Mouse (Mus musculus): ENCODE measurements around the gene Arrdc4. TPM values are rescaled to one million over a fixed set of nuclear protein-coding genes. Genes with fewer than 3 reads are reported as not detected.

Arrdc4 gene
- polyA plus RNA-seq, 1 experiment from 2014 or later: 21.8 TPM

DNA sequence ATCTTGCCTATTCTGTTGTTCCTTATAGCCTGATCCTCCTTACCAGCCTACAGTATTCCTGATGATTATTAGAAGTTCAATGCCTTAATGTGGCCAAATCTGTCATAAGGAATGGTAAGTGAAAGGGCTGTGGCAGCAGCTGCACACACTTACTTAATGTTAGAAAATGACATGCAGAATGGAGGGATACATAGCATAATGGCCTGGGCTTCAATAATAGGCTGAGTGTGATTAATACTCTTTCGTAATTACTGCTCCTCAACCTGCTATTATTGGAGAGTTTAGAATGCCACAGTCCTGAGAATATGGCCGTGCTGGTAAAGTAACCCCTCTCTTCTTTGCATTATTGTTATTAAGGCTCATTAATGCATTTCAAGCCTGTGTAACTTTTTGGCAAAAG, 4.8 kb downstream of the Arrdc4 start:
- Histone ChIP-seq H3K4me3 (replicated peaks) (no peak overlapping the region), H3K4me2 (no peak overlapping the region), H3K9me3 (no peaks in the 10 kb centered on the region), H3K9ac (no peak overlapping the region), H3K27me3 (replicated peaks) (no peaks in the 10 kb centered on the region), H3K36me3 (peaks cover 35% of the 10 kb centered on the region), H3K27ac (no peak overlapping the region), H3K4me1 (peaks cover 3% of the 10 kb centered on the region; the same call in 1 of the 2 replicates)
- WGBS: 93% methylated on average over 2 of the region's 2 CpGs
- no peak for ATAC-seq (ENCODE audit: insufficient read depth, low FRiP score, low read depth)

DNA sequence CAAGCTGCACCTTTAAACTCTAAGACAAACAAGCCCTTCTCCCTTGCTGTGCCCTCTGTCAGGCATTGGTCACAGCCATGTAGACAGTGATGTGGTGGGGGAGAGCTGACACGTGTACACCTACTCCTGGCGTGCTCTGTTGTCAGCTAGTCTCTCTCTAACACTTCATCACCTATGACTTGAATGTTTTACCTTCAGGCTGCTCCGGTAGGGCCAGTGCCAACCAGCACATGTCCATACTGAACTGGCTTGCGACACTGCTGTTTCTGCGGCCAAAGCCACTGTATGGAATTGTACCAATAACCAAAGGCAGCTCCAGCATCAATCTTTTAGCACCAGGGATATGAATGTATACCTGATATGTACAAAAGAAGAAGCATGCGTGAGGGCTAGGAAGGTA, 8.3 kb downstream of the Arrdc4 start:
- no peak for ATAC-seq (ENCODE audit: insufficient read depth, low FRiP score, low read depth)
- 93% methylated on average over 6 of the region's 6 CpGs for WGBS
- Histone ChIP-seq H3K9ac (no peak overlapping the region), H3K4me1 (no peaks in the 10 kb centered on the region), H3K36me3 (peaks cover 43% of the 10 kb centered on the region), H3K4me2 (no peak overlapping the region), H3K9me3 (no peaks in the 10 kb centered on the region), H3K27ac (no peak overlapping the region), H3K4me3 (replicated peaks) (no peak overlapping the region), H3K27me3 (replicated peaks) (no peaks in the 10 kb centered on the region)

DNA sequence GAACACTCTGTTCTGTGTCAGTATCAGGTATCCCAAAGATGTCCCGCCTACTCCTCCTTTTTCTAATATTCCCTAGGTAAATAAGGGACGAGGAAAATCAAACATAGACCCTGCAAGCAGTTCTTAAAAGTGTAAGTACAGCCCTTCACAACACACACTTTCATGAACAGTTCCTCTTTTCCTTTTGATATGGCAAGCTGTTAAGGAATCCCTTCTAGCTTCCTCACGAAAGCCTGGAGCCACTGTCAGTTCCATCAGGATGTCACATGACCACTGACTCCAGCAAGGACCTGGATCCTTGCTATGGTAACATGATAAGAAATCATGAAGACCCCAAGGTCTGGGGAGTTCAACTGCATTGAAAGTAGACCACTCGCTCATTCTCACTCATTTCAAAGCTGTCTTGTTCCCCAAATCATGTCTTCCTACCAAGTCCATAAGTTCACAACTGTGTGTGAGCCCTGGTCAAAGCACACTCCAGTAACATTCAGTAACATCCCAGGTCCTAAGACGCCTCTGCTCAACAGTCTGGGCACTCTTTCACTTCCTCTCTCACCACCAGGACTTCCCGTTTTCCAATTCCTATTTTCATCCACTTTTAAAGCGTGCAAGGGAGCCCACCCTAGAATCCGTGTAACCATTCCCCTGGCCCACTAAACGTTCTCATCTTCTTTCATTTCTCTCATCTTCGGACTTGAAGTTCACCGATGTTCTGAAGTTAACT, 10.2 kb downstream of the Arrdc4 start:
- Histone ChIP-seq H3K9me3 (no peaks in the 10 kb centered on the region), H3K36me3 (peaks cover 43% of the 10 kb centered on the region), H3K9ac (no peak overlapping the region), H3K4me3 (replicated peaks) (no peak overlapping the region), H3K4me1 (no peaks in the 10 kb centered on the region), H3K4me2 (no peak overlapping the region), H3K27ac (no peak overlapping the region), H3K27me3 (replicated peaks) (no peaks in the 10 kb centered on the region)
- ATAC-seq (ENCODE audit: insufficient read depth, low FRiP score, low read depth): no peak
- 88% methylated on average over 11 of the region's 11 CpGs for WGBS

DNA sequence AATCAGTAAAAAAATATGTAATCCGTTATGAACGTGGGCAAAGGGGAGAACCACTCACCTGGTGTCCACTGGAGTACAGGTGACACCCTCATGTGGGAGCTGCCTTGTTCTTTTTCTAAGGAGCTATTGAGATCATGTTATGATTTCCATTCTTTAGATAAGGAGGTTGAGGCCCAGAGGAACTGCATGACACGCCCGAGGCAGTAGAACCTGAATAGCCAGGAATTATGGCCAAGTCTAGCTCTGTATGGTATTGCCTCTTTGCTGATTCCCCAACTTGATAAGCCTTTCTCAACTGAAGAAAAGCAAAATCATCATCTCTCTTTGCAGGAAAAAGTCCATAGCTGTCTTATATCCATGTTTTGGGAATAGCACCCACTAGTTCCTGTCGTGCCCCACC, 22.7 kb downstream of the Arrdc4 start:
- Histone ChIP-seq H3K27me3 (replicated peaks) (no peaks in the 10 kb centered on the region), H3K4me2 (no peak overlapping the region), H3K36me3 (no peaks in the 10 kb centered on the region), H3K9ac (no peak overlapping the region), H3K4me1 (peaks cover 5% of the 10 kb centered on the region; the same call in 1 of the 2 replicates), H3K9me3 (no peaks in the 10 kb centered on the region), H3K4me3 (replicated peaks) (no peak overlapping the region), H3K27ac (no peak overlapping the region)
- peak; percentile 65; the same call in 1 of the 2 replicates for ATAC-seq (ENCODE audit: insufficient read depth, low FRiP score, low read depth)
- 72% methylated on average over 5 of the region's 5 CpGs for WGBS

DNA sequence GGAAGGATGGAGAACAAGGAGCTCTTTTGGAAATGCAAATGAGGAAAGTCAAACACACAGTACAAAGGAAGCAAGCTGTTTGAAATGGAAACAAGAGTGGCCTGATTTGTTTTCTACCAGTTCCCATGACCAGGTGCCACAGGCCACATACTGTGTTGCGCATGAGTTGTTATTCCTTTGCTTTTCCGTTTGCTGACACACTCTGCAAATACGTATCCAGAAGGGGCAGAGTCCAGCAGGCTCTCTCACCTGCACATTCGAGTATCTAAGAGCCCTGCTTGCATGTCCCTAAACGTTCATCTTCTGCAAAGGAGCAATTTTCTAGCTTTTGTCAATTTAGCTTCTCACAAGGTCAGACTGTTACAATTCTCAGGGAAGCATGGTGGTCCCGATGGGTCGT, 24.3 kb downstream of the Arrdc4 start:
- WGBS: 68% methylated on average over 7 of the region's 7 CpGs
- Histone ChIP-seq H3K9ac (no peak overlapping the region), H3K27me3 (replicated peaks) (no peaks in the 10 kb centered on the region), H3K4me1 (peaks cover 5% of the 10 kb centered on the region; the same call in 1 of the 2 replicates), H3K4me3 (replicated peaks) (no peak overlapping the region), H3K27ac (no peak overlapping the region), H3K4me2 (no peak overlapping the region), H3K36me3 (no peaks in the 10 kb centered on the region), H3K9me3 (no peaks in the 10 kb centered on the region)
- ATAC-seq (ENCODE audit: insufficient read depth, low FRiP score, low read depth): peak; percentile 44; the same call in 1 of the 2 replicates

DNA sequence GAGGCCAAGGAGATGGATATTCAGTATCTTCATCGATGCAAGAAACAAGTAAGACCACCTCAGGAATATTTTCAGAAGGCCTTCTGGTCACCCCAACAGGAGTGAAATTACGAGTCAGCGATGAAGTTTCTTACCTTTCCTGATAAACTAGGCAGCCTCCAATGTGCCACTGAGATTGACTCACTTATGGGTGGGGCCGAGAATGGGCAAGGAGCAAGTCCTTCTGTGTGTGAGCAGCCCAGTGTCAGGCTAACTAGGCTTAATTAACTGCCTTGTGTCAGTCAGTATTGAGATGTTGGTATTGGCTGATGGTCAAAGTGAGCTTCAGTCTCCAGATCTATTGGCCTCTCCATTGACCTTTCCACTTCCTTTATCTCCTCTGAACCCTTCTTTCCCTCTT, 27.5 kb downstream of the Arrdc4 start:
- Histone ChIP-seq H3K9me3 (no peaks in the 10 kb centered on the region), H3K4me1 (peaks cover 9% of the 10 kb centered on the region; the same call in 1 of the 2 replicates), H3K27me3 (replicated peaks) (no peaks in the 10 kb centered on the region), H3K9ac (no peak overlapping the region), H3K4me2 (no peak overlapping the region), H3K4me3 (replicated peaks) (no peak overlapping the region), H3K27ac (no peak overlapping the region), H3K36me3 (no peaks in the 10 kb centered on the region)
- ATAC-seq (ENCODE audit: insufficient read depth, low FRiP score, low read depth): no peak
- 83% methylated on average over 4 of the region's 4 CpGs for WGBS

DNA sequence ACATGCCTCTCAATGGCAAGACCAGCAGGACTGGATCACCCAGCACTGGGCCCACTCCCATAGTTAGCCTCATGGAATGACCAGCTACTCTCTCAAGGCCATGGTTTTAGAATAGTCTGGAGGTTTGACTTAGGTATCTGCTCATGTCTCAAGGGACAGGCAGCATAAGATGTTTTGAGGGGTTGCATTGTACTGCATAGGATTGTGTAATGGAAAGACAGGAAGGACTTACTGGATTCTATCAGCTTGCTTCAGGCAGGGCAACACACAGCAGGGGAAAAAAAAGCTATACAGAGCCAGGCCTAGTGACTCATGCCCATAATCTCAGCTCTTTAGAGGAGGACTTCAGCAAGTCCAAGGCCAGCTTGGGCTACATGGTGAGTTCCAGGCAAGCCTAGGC, 31.1 kb downstream of the Arrdc4 start:
- peak overlapping the region; percentile 18; the same call in 1 of the 2 replicates for H3K27ac ChIP-seq

DNA sequence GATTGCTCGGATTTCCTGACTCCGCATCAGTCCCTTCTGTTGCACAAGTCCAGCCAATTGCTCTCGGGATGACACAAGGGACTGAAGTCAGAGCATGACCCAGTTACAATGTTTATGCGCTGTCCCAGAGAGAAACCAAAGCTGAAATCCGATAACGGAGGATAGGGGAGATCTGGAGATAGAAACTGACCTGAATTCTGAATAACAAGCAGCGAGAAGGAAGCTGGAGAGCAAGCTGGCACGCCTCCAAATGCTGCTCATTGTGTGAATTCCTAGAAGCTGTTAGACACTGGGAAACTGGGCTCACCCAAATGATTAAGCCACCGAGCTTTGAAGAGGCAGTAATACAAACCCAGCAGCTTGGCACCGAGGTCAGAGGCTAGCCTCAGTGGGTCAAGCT, 31.5 kb downstream of the Arrdc4 start:
- H3K36me3 ChIP-seq: no peaks in the 10 kb centered on the region
- 23% methylated on average over 10 of the region's 10 CpGs for WGBS
- H3K27ac ChIP-seq: peak overlapping the region; percentile 18; the same call in 1 of the 2 replicates
- no peaks in the 10 kb centered on the region for H3K27me3 ChIP-seq (replicated peaks)
- ATAC-seq (ENCODE audit: insufficient read depth, low FRiP score, low read depth): peak; percentile 43; the same call in 1 of the 2 replicates
- H3K4me3 ChIP-seq (replicated peaks): no peak overlapping the region
- H3K4me2 ChIP-seq: peak overlapping the region; percentile 29
- no peak overlapping the region for H3K9ac ChIP-seq
- peaks cover 9% of the 10 kb centered on the region; the same call in 1 of the 2 replicates for H3K4me1 ChIP-seq
- H3K9me3 ChIP-seq: no peaks in the 10 kb centered on the region

More for the DNA sequence above, 31.1 kb downstream of the Arrdc4 start:
- H3K27me3 ChIP-seq (replicated peaks): no peaks in the 10 kb centered on the region
- H3K4me2 ChIP-seq: no peak overlapping the region
- no peak overlapping the region for H3K9ac ChIP-seq
- H3K9me3 ChIP-seq: no peaks in the 10 kb centered on the region
- ATAC-seq (ENCODE audit: insufficient read depth, low FRiP score, low read depth): no peak
- no peaks in the 10 kb centered on the region for H3K36me3 ChIP-seq
- H3K4me1 ChIP-seq: peaks cover 9% of the 10 kb centered on the region; the same call in 1 of the 2 replicates
- H3K4me3 ChIP-seq (replicated peaks): no peak overlapping the region

DNA sequence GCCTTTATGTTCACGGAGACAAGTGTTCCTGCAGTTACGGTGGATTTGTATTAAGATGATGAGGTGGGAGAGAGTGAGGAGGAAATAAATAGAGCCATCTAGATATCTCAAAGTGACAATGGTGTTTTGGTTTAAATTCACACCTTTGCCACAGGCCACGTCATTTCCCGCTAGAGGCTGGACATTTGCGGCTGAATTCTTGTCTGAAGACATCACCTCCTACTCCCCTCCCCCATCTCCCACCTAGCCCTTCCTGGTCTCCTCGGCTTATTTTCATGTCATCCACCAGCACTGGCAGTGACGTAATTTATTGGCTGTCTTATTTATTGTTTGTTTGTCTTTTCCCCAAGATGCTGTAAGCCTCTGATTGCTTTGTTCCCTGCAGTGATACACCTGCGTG, 32.1 kb downstream of the Arrdc4 start:
- Histone ChIP-seq H3K4me3 (replicated peaks) (no peak overlapping the region), H3K4me2 (no peak overlapping the region), H3K27me3 (replicated peaks) (no peaks in the 10 kb centered on the region), H3K27ac (no peak overlapping the region), H3K9ac (no peak overlapping the region), H3K9me3 (no peaks in the 10 kb centered on the region), H3K4me1 (peaks cover 9% of the 10 kb centered on the region; the same call in 1 of the 2 replicates), H3K36me3 (no peaks in the 10 kb centered on the region)
- 62% methylated on average over 8 of the region's 8 CpGs for WGBS
- no peak for ATAC-seq (ENCODE audit: insufficient read depth, low FRiP score, low read depth)

DNA sequence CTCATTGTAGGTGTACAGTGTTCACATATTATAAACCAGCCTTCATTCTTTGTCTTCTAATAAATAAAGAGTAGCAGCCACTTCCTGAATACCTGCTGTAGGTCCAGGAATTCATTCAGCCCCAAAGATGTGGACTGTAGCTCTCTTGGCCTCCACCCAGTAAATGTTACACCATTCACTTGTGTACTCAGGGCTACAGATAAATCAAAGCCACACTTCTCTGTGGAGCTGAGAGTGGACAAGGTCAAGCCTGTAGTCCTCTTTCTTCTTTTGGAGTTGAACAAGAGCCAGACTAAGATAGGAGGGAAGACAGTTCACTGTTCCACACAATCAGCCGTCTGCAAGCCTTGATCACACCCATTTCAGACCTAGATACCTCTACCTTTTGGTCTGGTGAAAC, 36.1 kb downstream of the Arrdc4 start:
- H3K4me2 ChIP-seq: no peak overlapping the region
- no peak overlapping the region for H3K9ac ChIP-seq
- no peaks in the 10 kb centered on the region for H3K36me3 ChIP-seq
- WGBS: 69% methylated on average over 1 of the region's 1 CpGs
- ATAC-seq (ENCODE audit: insufficient read depth, low FRiP score, low read depth): no peak
- peaks cover 9% of the 10 kb centered on the region; the same call in 1 of the 2 replicates for H3K4me1 ChIP-seq
- H3K27ac ChIP-seq: no peak overlapping the region
- H3K27me3 ChIP-seq (replicated peaks): no peaks in the 10 kb centered on the region
- no peaks in the 10 kb centered on the region for H3K9me3 ChIP-seq
- no peak overlapping the region for H3K4me3 ChIP-seq (replicated peaks)

DNA sequence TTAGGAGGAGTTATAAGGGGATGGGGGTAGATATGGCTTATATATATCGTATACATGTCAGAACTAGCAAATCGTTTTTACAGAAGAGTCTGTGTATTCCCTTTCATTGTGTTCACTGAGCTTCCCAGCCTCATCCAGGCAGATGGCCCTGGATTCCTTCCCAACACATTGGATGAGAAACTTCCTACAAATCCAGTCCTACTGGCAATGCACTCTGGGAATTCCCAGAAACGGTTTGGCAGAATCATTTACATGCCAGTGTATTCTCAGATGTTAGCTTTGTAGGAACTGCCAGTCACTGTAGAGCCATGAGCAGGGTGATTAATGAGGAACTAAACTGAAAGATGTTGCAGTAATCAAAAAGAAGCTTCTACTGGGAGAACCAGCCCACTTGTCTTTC, 36.6 kb downstream of the Arrdc4 start:
- Histone ChIP-seq H3K4me3 (replicated peaks) (no peak overlapping the region), H3K27me3 (replicated peaks) (no peaks in the 10 kb centered on the region), H3K27ac (no peak overlapping the region), H3K9me3 (no peaks in the 10 kb centered on the region), H3K9ac (no peak overlapping the region), H3K4me1 (peaks cover 5% of the 10 kb centered on the region; the same call in 1 of the 2 replicates), H3K36me3 (no peaks in the 10 kb centered on the region), H3K4me2 (no peak overlapping the region)
- no peak for ATAC-seq (ENCODE audit: insufficient read depth, low FRiP score, low read depth)
- WGBS: 55% methylated on average over 3 of the region's 3 CpGs

DNA sequence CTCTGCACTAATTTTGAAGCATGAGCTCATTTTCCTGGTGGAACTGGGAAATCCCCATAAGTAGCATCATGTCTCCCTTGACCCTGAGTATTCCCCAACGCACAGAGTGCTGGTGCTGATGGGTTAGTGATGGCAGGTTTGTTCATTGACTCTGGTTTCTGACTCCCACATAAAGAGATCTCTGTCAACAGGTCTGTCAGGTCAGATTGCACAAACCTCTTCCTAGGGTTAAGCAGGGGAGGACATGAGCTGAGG, 39.8 kb downstream of the Arrdc4 start:
- ATAC-seq (ENCODE audit: insufficient read depth, low FRiP score, low read depth): no peak
- no peak overlapping the region for H3K9ac ChIP-seq
- no peak overlapping the region for H3K4me3 ChIP-seq (replicated peaks)
- 71% methylated on average over 1 of the region's 1 CpGs for WGBS
- H3K4me1 ChIP-seq: no peaks in the 10 kb centered on the region
- H3K36me3 ChIP-seq: no peaks in the 10 kb centered on the region
- H3K27ac ChIP-seq: no peak overlapping the region
- no peaks in the 10 kb centered on the region for H3K9me3 ChIP-seq
- H3K4me2 ChIP-seq: no peak overlapping the region
- H3K27me3 ChIP-seq (replicated peaks): no peaks in the 10 kb centered on the region

Measured in stomach, embryonic 15.5 days (tissue).